Mouse (Mus musculus): ENCODE measurements around the gene Nfe2.
"Not testable (repeated sequence)": the region's sequence is repeated elsewhere in the genome, so short reads cannot be mapped to it uniquely, and the experiment has no call there.

Nfe2 gene

GRCm38 (mm10) chr15:103248401-103249313 lies 9.5 kb downstream of the Nfe2 start:
- peak; percentile 38 for DNase-seq

DNA sequence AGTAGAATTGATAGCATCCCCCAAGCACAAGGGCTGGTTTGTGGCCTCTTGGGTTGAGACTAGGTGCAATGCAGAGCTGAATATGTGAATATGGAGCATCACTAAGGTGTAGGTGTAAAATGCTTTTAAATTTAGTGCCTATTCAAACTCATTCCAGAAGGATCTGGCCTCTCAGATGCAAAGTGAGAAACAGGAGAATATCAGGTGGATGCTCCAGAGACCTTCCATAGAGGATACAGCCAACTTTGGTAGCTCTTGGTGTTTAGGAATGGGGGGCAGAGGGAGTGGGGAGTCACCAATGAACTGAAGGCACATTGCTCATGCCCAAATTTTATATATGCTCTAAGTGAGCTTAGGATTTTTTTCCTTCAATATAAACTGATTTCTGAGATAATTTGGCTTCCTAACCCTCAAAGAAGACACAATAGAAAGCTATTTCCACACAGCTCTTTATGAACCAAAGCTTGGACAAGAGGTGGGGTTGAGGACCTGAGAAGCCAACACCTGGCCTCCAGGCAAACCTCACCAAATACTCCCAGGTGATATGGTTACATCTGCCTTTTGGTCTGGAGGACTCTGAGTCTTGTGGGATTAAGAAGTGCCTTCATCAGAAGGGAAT lies 10.3 kb downstream of the Nfe2 start:
- no peak for DNase-seq

- no peak for DNase-seq
These were observed 11.0 kb downstream of the Nfe2 start for GRCm38 (mm10) chr15:103247078-103247781.

- no peak for DNase-seq
These were observed 12.6 kb downstream of the Nfe2 start for GRCm38 (mm10) chr15:103245616-103246015.

GRCm38 (mm10) chr15:103242885-103243284 lies 15.3 kb downstream of the Nfe2 start:
- DNase-seq: no peak

- DNase-seq: not testable (repeated sequence)
These were observed 16.9 kb downstream of the Nfe2 start for GRCm38 (mm10) chr15:103241071-103242018.

- peak; percentile 100 for DNase-seq
These were observed 17.8 kb downstream of the Nfe2 start, which contains the start of gene Hnrnpa1 for GRCm38 (mm10) chr15:103240160-103241028. Hnrnpa1 (plus strand) TSS chr15:103240432.

DNA sequence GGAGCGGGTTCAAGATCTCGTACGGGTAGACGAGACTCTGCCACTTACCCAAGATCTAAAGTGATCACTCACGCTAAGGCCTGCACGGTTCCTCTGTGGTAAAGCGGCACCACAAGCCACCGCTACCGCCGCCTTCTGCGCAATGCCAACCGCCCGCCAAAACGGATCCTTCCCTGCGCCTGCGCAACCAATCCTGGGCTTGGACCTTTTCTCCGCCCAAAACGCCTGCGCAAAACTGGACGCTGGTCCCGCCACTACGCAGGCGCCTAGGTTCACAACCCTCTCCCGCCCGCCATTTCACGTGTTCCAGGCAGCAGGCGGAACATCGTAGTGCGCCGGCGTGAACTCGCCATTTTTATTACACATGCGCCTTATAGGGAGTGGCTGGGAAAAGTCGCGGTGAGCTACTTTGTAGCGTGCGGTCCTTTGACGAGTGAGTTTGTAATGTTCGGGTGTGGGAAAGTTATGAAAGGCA lies 18.5 kb downstream of the Nfe2 start, which contains the start of gene Cbx5:
Gene Cbx5 (minus strand): TSS at position 132 of the 475 bp plus-strand sequence.
- DNase-seq: peak; percentile 99

DNA sequence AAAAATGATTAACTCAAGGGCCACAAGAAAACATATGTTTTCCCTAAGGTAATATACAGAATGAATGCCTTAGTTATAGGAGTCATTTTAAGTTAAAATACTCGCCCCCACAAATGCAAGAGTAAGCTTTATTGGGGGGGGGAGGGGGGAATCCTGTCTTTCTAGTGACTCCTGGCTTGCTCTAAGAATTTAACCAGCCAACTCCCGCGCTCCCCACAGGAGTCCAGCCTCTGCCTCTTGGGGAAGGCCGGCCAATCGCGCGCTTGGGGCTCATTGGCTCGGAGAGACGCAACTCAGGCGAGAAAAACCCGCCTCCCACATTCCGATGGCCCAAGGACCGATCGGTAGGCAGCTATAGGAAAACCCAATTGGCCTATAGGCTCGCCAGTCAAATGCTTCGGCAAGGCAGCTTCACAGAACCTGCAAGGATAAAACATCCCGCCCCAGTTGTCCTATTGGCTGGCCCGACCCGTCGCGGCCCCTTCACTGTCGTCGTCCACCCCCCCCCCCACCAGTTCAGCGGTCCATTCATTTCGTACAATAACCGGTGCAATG lies 19.0 kb downstream of the Nfe2 start:
- DNase-seq: peak; percentile 99

GRCm38 (mm10) chr15:103237295-103237694 lies 20.9 kb downstream of the Nfe2 start:
- DNase-seq: no peak

- no peak for DNase-seq
These were observed 25.1 kb downstream of the Nfe2 start for GRCm38 (mm10) chr15:103233119-103233518.

- DNase-seq: no peak
These were observed 29.3 kb downstream of the Nfe2 start for GRCm38 (mm10) chr15:103228904-103229303.

DNA sequence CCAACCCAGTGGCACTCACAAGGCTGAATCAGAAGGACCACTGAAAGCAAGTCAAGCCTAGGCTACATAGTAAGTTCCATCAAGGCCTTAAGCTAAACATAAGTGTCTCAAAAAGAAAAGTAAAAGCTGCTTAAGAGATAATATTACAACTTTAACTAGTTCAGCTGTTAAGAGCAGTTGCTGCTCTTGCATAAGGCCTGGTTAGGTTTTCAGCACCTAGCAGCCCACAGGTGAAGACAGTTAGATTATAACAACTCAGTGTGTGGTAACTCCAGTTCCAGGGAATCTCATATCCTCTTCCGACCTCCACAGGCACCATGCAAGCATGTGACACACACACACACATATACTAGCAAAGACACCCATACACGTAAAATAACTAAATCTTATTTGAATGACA lies 30.6 kb downstream of the Nfe2 start:
- DNase-seq: no peak

DNA sequence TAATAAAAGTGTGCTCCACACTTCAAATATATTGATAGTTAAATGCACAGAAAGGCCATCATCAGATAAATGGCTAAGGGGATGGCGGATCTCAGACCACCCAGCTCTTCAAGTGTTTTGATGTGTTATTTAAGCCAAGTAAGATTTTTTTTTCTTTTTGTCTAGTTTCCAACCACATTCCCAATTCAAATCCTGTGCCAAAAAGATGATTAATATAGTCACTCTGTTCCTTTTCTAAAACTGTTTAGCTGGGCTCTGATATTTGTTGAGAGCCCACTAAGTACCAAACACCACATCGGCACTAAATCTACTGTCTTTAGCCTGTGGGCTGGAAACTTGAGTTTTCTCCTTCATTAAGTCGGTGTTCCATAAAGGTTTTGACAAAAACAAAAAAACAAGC lies 31.2 kb downstream of the Nfe2 start:
- DNase-seq: no peak

DNA sequence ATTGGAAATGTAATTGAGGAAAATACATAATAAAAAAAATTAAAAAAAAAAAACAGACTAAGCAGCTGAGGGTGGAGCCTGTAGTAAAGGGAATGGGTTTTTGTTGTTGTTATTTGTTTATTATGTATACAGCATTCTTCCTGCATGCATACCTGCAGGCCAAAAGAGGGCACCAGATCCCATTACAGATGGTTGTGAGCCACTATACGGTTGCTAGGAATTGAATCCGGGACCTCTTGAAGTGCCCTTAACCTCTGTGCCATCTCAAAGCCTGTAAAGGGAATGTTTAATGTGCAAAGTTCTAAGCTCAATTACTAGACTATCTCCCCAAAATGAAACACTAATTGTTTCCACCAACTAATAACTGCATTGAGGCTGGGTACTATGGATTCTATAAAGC lies 34.0 kb downstream of the Nfe2 start:
- DNase-seq: no peak

- no peak for DNase-seq
These were observed 36.8 kb downstream of the Nfe2 start for GRCm38 (mm10) chr15:103221386-103221785.

DNA sequence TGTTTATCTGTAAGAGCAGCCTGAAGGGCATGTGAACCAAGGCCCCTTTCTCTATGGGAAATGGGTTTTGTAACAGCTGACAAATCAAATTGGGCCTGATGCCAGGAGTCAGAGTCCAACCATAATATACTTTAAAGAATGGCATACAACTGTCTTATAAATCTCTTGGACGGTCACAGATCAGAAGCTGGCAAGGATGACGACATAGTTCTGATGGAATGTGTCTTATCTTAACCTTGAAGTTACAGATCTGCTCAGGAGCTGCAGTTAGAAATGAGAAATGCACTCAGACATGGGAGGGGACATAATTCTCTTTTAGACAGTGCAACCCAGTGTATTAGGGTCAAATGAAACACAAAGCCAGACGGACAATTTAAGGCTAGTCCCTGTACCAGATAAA lies 37.4 kb downstream of the Nfe2 start:
- DNase-seq: peak; percentile 11

DNA sequence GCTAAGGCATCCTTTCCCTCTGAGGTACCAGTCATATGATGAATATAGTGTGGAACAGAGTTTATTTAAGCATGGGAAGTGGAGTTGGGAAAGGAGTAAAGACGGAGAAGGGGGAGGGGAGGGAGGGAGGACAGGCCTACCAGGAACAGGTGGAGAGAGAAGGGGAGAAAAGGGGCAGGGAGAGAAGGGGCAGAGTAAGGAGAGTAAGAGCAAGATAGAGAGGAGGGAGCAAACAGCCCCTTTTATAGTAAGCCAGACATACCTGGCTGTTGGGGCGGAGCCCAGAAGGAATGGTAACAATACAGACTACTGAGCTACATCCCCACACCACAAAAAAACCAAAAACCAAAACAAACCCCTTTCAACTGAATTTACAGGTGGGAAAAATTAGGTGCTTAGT lies 42.2 kb downstream of the Nfe2 start:
- peak; percentile 11 for DNase-seq

GRCm38 (mm10) chr15:103214971-103215907 lies 43.0 kb downstream of the Nfe2 start:
- peak; percentile 95 for DNase-seq

DNA sequence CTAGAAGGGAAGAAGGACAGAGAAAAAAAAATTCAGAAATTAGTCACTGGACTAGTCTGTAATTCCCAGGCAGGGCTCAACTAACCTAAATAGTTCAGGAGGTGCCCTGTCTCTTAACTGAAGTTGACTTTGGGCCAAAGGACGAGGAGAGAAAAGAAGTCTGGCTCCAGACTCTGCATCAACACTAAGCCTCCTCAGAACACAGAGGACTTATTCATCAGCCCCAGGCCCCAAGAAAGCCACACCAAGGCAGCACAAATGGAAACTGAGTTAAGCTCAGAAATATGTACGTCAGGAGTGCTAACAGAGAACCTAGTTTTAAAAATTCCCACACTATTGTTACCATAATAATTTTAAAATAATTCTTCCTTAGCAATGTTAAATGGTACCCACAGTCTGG lies 44.1 kb downstream of the Nfe2 start:
- DNase-seq: no peak
